Mouse (Mus musculus) cerebellum, adult 2 months (tissue): ENCODE data around the gene Npy4r.

Source experiments
- CTCF ChIP-seq: fragments of 200-500 bp; IDR thresholded peaks from 2 replicates; pipeline ENCODE4 v1.5.1; 2011; ENCODE audit warnings: low read depth, mild to moderate bottlenecking, control low read depth, low read length, moderate library complexity, borderline replicate concordance; ENCODE audit not compliant: insufficient read depth
- POLR2A ChIP-seq: fragments of 200-500 bp; IDR thresholded peaks from 2 replicates; pipeline ENCODE4 v1.6.1; 2011; ENCODE audit warnings: low read length, control low read depth, borderline replicate concordance; ENCODE audit not compliant: insufficient read depth

DNA sequence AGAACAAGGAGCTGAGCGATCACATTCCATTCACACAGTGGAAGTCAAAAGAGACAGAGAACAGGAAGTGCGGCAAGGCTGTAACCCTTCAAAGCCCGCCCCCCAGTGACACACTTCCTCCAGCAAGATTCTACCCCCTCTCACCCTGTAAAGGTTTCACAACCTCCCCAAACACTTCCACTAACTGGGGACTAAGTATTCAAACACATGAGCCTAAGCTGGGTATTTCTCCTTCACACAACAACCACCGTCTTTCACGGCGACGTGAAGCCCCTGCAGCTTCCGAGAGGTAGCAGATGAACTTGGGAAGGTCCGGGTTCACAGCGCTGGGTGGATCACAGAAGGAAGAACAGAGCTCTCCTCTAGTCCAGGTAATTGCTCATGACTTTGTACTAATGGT, 9.4 kb downstream of the Npy4r start:
- TF ChIP-seq CTCF (no peak), POLR2A (no peak)
